Mouse (Mus musculus): ENCODE data around the gene Zfp605.
"Not testable (repeated sequence)": the region's sequence is repeated elsewhere in the genome, so short reads cannot be mapped to it uniquely, and the experiment has no call there.

Zfp605 gene

GRCm38 (mm10) chr5:110109991-110110441, at the start of gene Zfp605:
Gene Zfp605 (plus strand): TSS chr5:110110092.
- DNase-seq: peak; percentile 94

GRCm38 (mm10) chr5:110072413-110072812, 37.5 kb upstream of the Zfp605 start, which contains the start of gene Gm17655:
Gene Gm17655 (minus strand): TSS chr5:110072513.
- DNase-seq: not testable (repeated sequence)

GRCm38 (mm10) chr5:110082961-110083360, 26.9 kb upstream of the Zfp605 start:
- no peak for DNase-seq

- DNase-seq: no peak
Measured at GRCm38 (mm10) chr5:110086161-110086866, 23.6 kb upstream of the Zfp605 start.

- DNase-seq: no peak
Measured at GRCm38 (mm10) chr5:110091546-110091945, 18.3 kb upstream of the Zfp605 start.

GRCm38 (mm10) chr5:110094030-110094846, 15.7 kb upstream of the Zfp605 start, which contains the start of gene Gm35315:
Gene Gm35315 (minus strand): TSS chr5:110094420.
- peak; percentile 96 for DNase-seq

GRCm38 (mm10) chr5:110094847-110095213, 15.1 kb upstream of the Zfp605 start:
- no peak for DNase-seq

GRCm38 (mm10) chr5:110098991-110099477, 10.9 kb upstream of the Zfp605 start:
- peak; percentile 63 for DNase-seq

- no peak for DNase-seq
Measured at GRCm38 (mm10) chr5:110099656-110100580, 10.0 kb upstream of the Zfp605 start, which contains the start of gene Plcxd1. Gene Plcxd1 (plus strand): TSS chr5:110099969.

- DNase-seq: no peak
Measured at GRCm38 (mm10) chr5:110100921-110101631, 8.8 kb upstream of the Zfp605 start.

GRCm38 (mm10) chr5:110101716-110102347, 8.1 kb upstream of the Zfp605 start:
- peak; percentile 35 for DNase-seq

- no peak for DNase-seq
Measured at GRCm38 (mm10) chr5:110102429-110102828, 7.5 kb upstream of the Zfp605 start.

GRCm38 (mm10) chr5:110102853-110103625, 6.9 kb upstream of the Zfp605 start:
- DNase-seq: no peak

GRCm38 (mm10) chr5:110103901-110104615, 5.8 kb upstream of the Zfp605 start:
- no peak for DNase-seq

GRCm38 (mm10) chr5:110104616-110105380, 5.1 kb upstream of the Zfp605 start:
- no peak for DNase-seq

- DNase-seq: no peak
Measured at GRCm38 (mm10) chr5:110106140-110106871, 3.6 kb upstream of the Zfp605 start.

- DNase-seq: no peak
Measured at GRCm38 (mm10) chr5:110106901-110107564, 2.9 kb upstream of the Zfp605 start.
